Mouse (Mus musculus) kidney, adult 2 months (tissue): Measurements from ENCODE around the gene Hspa5.

Source experiments
- CTCF ChIP-seq: fragments of 200-500 bp; conservative IDR thresholded peaks from 2 replicates; pipeline ENCODE4 v1.5.1; 2011; ENCODE audit warnings: low read depth, mild to moderate bottlenecking, control low read depth, low read length, moderate library complexity, mixed read lengths; ENCODE audit not compliant: insufficient read depth, insufficient read length
- POLR2A ChIP-seq: fragments of 200-500 bp; IDR thresholded peaks from one replicate; pipeline ENCODE4 v1.6.1; 2011; ENCODE audit warnings: low read depth, low read length, control low read depth

DNA sequence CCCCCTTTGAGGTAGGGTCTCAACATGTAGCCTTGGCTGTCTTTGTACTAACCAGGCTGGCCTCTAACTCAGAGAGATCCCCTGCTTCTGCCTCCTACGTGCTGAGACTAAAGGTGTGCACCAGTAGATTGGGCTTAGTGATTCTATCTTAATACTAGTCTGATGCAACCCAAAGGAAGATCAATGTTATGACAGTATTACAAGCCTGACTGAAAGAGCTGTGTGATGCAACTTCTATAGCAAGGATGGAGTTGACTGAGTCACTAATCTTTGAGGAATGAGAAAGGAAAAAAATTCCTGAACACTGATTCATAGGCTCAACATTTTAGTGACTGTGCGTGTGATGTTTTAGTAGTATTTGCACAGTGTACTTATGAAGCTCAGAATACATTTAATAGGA is 1.7 kb upstream of the Hspa5 start:
- TF ChIP-seq CTCF (no peak), POLR2A (no peak)
